Mouse (Mus musculus) ES-E14 (cell line): ENCODE data around the gene Col4a1. TPM values are rescaled to one million over a fixed set of nuclear protein-coding genes. Genes with fewer than 3 reads are reported as not detected.

Source experiments
- DNase-seq: peaks from one replicate; pipeline ENCODE4 v3.0.0-alpha.2; 2013; ENCODE audit warnings: low read depth, low spot score
- H3K27ac ChIP-seq: 2 replicates; pipeline ENCODE4 v1.5.1; 2012; ENCODE audit warnings: low read depth, mild to moderate bottlenecking, low read length, moderate library complexity, mixed read lengths; ENCODE audit not compliant: poor library complexity, insufficient read depth, severe bottlenecking
- H3K36me3 ChIP-seq: 2 replicates; pipeline ENCODE4 v1.6.1; 2012; ENCODE audit warnings: mild to moderate bottlenecking, low read length, moderate library complexity, mixed read lengths; ENCODE audit not compliant: control insufficient read depth, poor library complexity, insufficient read depth, severe bottlenecking
- H3K4me1 ChIP-seq, 2 experiments: fragments of 150-350 bp in 1 of 2; sonication (generic) in 1 of 2; 2 replicates each; pipeline ENCODE4 v1.6.1; 2012; ENCODE audit warnings: low read length in 2 of 2, mild to moderate bottlenecking in 1 of 2, mixed read lengths in 1 of 2; ENCODE audit not compliant: control insufficient read depth in 2 of 2, insufficient read depth in 2 of 2, poor library complexity in 1 of 2
- H3K4me3 ChIP-seq, 2 experiments: fragments of 150-350 bp in 1 of 2; sonication (generic) in 1 of 2; 2 replicates each; pipeline ENCODE4 v1.5.1; 2012; ENCODE audit warnings: low read length in 2 of 2, low read depth in 1 of 2, mild to moderate bottlenecking in 1 of 2, mixed read lengths in 1 of 2; ENCODE audit not compliant: insufficient read depth in 1 of 2, poor library complexity in 1 of 2, severe bottlenecking in 1 of 2
- H3K9ac ChIP-seq: 2 replicates; pipeline ENCODE4 v1.6.1; 2012; ENCODE audit warnings: low read depth, mild to moderate bottlenecking, low read length, mixed read lengths; ENCODE audit not compliant: poor library complexity, insufficient read depth, severe bottlenecking
- H3K9me3 ChIP-seq: fragments of 150-350 bp; sonication (generic); 2 replicates; pipeline ENCODE4 v1.6.1; 2012; ENCODE audit warnings: low read depth, mild to moderate bottlenecking, low read length; ENCODE audit not compliant: control insufficient read depth, insufficient read depth
- CHD2 ChIP-seq: IDR thresholded peaks from 2 replicates; pipeline ENCODE4 v1.6.1; 2014; ENCODE audit warnings: mild to moderate bottlenecking, low read depth, low read length, inconsistent platforms
- HCFC1 ChIP-seq: IDR thresholded peaks from 2 replicates; pipeline ENCODE4 v1.6.1; 2012; ENCODE audit warnings: low read length, inconsistent platforms, borderline replicate concordance; ENCODE audit not compliant: insufficient read depth
- MAFK ChIP-seq: IDR thresholded peaks from 2 replicates; pipeline ENCODE4 v1.6.1; 2014; ENCODE audit warnings: mild to moderate bottlenecking, low read depth, low read length, inconsistent platforms; ENCODE audit not compliant: insufficient read depth
- ZC3H11A ChIP-seq: IDR thresholded peaks from 2 replicates; pipeline ENCODE4 v1.6.1; 2012; ENCODE audit warnings: low read depth, mild to moderate bottlenecking, inconsistent platforms, low read length, borderline replicate concordance
- ZNF384 ChIP-seq: IDR thresholded peaks from 2 replicates; pipeline ENCODE4 v1.6.1; 2012; ENCODE audit warnings: low read depth, low read length, inconsistent platforms
- in situ Hi-C, 2 experiments: fragments of 600-800 bp; cut with MboI; formaldehyde crosslinking; loops; one replicate each; pipeline ENCODE4 v1.15.1; 2025; ENCODE audit warnings: low sequenced_read_pairs in 2 of 2, inconsistent platforms in 1 of 2; ENCODE audit not compliant: unreplicated experiment in 2 of 2
- total RNA-seq: library from RNA; depleted of rRNA; stranded (reverse); fragments of 300-350 nt; gene quantifications from 2 replicates; pipeline ENCODE4 v1.2.3, GENCODE M21; 2012

The Col4a1 gene
- total RNA-seq, 1 experiment: 198 TPM

DNA sequence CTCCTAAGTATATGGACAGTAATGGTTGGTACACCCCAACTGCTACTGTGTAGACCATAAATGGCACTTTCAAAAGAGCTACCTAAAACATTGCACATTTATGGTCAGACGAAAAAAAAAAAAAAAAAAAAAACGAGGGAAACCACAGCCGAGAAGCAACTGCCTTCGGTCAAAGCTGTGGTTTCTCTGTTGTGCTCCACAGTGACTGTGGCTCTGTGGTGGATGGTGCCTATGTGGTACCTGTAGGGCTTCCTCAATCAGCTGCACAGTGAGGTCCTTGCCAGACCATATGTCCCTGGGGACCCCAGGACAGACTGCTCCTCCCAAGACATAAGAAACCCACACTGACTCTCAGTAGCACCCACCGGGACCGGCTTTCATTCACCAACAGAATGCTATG is 36.3 kb downstream of the Col4a1 start:
- in situ Hi-C loops: no loop called here
- Histone ChIP-seq H3K9me3 (no peaks in the 10 kb centered on the region), H3K36me3 (no peaks in the 10 kb centered on the region), H3K4me3 (no peak overlapping the region), H3K27ac (no peak overlapping the region), H3K9ac (no peak overlapping the region), H3K4me1 (no peaks in the 10 kb centered on the region; a peak in 1 of 4 replicates)
- DNase-seq: no peak
- TF ChIP-seq ZNF384: no peak
- TF ChIP-seq ZC3H11A: no peak
- TF ChIP-seq MAFK: no peak
- TF ChIP-seq HCFC1: no peak
- TF ChIP-seq CHD2: no peak

DNA sequence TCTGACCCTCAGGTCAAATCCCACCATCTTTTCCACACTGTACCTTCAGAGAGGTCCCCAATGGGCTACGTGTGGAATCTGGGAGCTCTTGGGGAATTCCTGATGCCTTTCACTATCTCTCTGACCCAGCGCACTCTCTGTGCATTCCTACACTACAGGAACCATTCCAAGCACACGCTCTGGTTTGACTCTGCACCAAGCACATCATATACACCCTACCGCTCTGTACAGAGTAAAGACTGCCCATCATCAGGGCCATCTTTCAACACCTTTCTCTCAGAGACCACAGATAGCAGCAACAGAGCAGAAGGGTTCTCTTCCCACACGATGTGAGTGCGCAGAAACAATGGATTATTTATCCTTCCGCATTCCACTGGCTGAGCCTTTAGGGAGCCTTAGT is 38.2 kb downstream of the Col4a1 start:
- Histone ChIP-seq H3K36me3 (no peaks in the 10 kb centered on the region), H3K9ac (no peak overlapping the region), H3K9me3 (no peaks in the 10 kb centered on the region), H3K27ac (no peak overlapping the region), H3K4me3 (no peak overlapping the region), H3K4me1 (no peaks in the 10 kb centered on the region)
- in situ Hi-C loops: no loop called here
- TF ChIP-seq HCFC1 (no peak), CHD2 (no peak), ZC3H11A (no peak), ZNF384 (no peak), MAFK (no peak)
- no peak for DNase-seq

DNA sequence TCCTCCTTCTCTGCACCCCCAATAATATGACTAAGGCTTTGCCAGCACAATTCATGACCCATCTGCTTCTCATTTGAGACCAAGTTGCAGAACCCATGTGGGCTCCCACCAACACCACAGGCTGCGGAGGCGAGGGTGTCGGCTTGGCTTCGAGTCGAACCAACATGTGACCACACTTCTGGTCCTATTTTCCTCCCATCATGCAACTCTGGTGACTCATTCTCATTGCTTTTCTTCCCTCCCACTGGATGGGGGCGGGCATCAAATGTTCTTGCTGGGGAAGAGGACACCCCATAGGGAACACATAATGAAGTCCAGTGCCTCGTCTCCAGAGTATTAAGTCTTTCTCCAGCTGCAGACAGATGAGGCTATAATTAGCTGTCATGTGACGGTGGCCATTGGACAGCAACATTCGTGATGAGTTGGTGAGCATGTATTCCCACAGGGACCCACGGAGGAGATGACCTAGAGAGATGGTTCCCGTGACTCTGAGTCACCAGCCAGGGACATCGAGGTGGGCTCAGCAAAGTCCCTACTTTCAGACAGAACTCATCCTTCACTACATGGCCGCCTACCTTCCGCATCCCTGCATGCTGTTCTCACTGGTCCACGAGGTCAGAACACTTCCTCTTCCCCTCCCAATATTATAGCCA is 39.0 kb downstream of the Col4a1 start:
- Histone ChIP-seq H3K4me3 (no peak overlapping the region), H3K9me3 (no peaks in the 10 kb centered on the region), H3K9ac (no peak overlapping the region), H3K36me3 (no peaks in the 10 kb centered on the region), H3K4me1 (no peaks in the 10 kb centered on the region), H3K27ac (no peak overlapping the region)
- in situ Hi-C loops: no loop called here
- DNase-seq: no peak
- no peak for TF ChIP-seq ZNF384
- TF ChIP-seq HCFC1: no peak
- TF ChIP-seq ZC3H11A: no peak
- TF ChIP-seq MAFK: no peak
- no peak for TF ChIP-seq CHD2

DNA sequence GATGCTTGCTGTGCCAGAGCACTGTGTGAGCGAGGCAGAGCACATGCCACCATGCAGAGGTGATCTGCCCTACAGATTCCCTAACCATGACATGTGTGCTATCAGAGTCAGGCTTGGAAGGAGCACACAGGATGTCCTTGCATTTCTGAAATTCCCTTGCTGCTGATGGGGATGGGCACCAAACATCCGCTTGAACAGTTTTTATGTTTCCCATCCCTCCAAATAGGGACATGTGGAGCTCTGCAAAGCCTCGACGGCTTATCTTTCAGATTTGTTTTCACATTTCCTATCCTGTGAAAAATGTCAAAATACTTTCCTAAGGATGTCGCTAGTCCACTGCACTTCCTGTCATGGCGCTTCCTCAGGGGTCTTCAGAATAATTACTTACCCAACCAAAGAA is 40.4 kb downstream of the Col4a1 start:
- Histone ChIP-seq H3K9ac (no peak overlapping the region), H3K9me3 (no peaks in the 10 kb centered on the region), H3K4me3 (no peak overlapping the region), H3K36me3 (no peaks in the 10 kb centered on the region), H3K4me1 (no peaks in the 10 kb centered on the region), H3K27ac (no peak overlapping the region; the same call in 1 of the 2 replicates)
- no peak for DNase-seq
- no peak for TF ChIP-seq ZC3H11A
- no peak for TF ChIP-seq MAFK
- no peak for TF ChIP-seq HCFC1
- TF ChIP-seq ZNF384: no peak
- TF ChIP-seq CHD2: no peak
- in situ Hi-C loops: no loop called here

DNA sequence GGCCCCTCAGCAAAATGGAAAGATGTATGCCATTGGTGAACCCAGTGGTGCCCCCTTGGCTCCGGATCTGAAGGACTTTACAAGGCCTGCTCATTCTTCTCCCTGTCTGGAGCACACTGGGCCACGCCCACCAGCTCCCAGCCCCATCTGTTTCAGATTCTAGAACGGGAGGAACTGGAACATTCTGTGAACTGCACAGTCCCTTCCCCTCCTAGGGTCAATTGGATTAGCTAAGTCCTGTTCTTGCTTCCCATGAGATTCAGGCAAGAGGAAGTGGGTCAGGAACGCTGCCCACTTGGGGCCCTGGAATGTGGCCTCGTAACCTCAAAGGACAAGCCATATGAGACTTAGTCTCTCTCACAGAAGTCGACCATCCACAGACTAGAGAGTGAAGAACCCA is 41.8 kb downstream of the Col4a1 start:
- TF ChIP-seq ZNF384: no peak
- TF ChIP-seq HCFC1: no peak
- no peak for TF ChIP-seq MAFK
- TF ChIP-seq CHD2: no peak
- no peak for TF ChIP-seq ZC3H11A
- DNase-seq: no peak
- Histone ChIP-seq H3K27ac (no peak overlapping the region), H3K4me3 (no peak overlapping the region), H3K4me1 (peaks cover 0 to 2% of the 10 kb centered on the region in 2 experiments; a peak in 1 of 4 replicates), H3K9ac (no peak overlapping the region), H3K9me3 (no peaks in the 10 kb centered on the region), H3K36me3 (no peaks in the 10 kb centered on the region)
- in situ Hi-C loops: no loop called here
